Mouse (Mus musculus): ENCODE measurements at regions not wholly inside any gene's neighbourhood (a gene's known extent, or its start where the extent isn't known, plus 50 kb on each side); places are given as distances from the start of the nearest gene placed in this dataset.
A peak's percentile ranks its signal among the peaks of the same experiment; 100 is the strongest.
"Not testable (repeated sequence)": the region's sequence is repeated elsewhere in the genome, so short reads cannot be mapped to it uniquely, and the experiment has no call there.

DNA sequence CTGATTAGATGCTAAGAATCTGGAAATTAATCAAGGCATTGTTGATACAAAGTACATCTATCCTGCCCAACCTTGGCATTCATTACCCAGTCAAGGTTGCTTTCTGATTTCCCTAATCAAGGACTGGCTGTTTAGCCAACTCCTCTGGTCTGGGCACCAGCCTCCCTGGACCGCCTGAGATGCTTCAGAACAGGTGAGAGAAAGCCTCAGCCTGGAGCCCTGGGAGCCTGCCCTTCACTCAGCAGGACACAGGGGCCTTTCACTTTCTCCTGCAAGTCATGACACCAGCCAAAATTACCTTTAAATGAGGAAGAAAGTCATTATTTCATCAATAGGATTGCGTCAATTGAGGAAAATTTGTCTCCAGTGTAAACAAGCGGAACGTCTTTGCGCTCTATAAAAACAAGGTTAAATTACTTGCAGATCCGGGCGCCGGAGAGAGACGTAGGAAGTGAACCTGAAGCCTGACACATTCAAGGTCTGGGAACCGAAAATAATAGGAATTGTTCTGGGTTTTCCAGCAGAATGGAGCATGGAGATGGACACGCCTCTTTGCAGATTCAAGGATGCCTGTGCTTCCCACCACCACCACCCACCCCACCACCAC lies 164.4 kb upstream of the Pkdcc start:
- no peak for ATAC-seq (ENCODE audit: insufficient number of reproducible peaks, insufficient read depth, low FRiP score, low TSS enrichment, low read depth)
- no peaks in the 10 kb centered on the region for H3K36me3 ChIP-seq
- WGBS = 17% methylated on average over 11 of the region's 11 CpGs
- no peak overlapping the region for H3K27ac ChIP-seq
- peaks cover 10% of the 10 kb centered on the region; the same call in 1 of the 2 replicates for H3K4me1 ChIP-seq
- H3K9me3 ChIP-seq = no peaks in the 10 kb centered on the region
- peaks cover 68% of the 10 kb centered on the region for H3K27me3 ChIP-seq
- no peak overlapping the region for H3K4me2 ChIP-seq
- no peak overlapping the region for H3K4me3 ChIP-seq
- no peak overlapping the region for H3K9ac ChIP-seq

DNA sequence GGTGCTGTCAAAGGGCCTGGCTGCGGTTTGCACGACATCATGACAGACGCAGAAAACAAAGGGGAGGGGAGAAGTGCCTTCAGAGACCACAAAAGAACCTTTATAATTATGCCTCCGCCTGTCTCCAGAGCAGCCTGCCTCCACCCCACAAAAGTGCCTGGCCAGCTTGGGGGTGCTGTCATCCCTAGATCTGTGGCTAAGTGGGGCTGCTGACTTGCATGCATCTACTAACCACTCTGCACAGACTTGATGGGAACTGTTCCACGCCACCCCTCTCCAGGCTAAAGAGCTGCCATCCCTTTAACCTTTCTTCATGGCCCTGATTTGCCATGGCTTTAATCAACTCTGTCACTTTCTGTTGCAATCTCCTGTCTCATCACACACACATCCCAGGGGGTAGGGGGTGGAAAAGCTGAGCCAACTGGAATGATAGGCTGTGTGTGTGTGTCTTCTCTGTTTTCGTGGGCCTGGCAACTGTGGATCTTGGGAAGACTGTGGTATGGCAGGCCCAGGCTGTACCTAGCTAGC lies 162.4 kb upstream of the Pkdcc start:
- Histone ChIP-seq H3K27ac (no peak overlapping the region), H3K36me3 (no peaks in the 10 kb centered on the region), H3K4me2 (no peak overlapping the region), H3K4me1 (peaks cover 10% of the 10 kb centered on the region; the same call in 1 of the 2 replicates), H3K9ac (no peak overlapping the region), H3K9me3 (no peaks in the 10 kb centered on the region), H3K4me3 (no peak overlapping the region), H3K27me3 (peaks cover 60% of the 10 kb centered on the region)
- 46% methylated on average over 6 of the region's 6 CpGs for WGBS
- ATAC-seq (ENCODE audit: insufficient number of reproducible peaks, insufficient read depth, low FRiP score, low TSS enrichment, low read depth) = no peak

DNA sequence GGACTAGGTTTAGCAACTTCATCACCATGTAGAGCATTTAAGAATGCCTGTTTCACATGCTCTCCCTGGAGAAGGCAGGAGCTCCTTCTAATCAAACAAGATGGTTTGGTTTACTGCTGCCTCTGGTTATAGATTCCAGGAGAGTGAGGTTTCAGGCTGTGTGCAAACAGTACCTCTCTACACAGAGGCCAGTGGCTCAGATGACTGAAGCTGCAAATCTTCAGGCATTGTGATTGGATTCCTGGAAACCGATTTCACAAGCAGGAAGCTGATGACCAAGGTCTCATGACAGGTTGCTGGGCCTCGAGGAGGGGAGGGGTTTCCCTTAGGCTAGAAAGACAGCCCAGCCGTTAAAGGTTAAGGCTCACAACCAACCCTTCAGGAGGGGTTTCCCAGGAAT lies 157.3 kb upstream of the Pkdcc start:
- ATAC-seq (ENCODE audit: insufficient number of reproducible peaks, insufficient read depth, low FRiP score, low TSS enrichment, low read depth) = no peak
- H3K4me1 ChIP-seq = no peaks in the 10 kb centered on the region
- no peaks in the 10 kb centered on the region for H3K9me3 ChIP-seq
- 19% methylated on average over 3 of the region's 3 CpGs for WGBS
- no peak overlapping the region for H3K4me3 ChIP-seq
- no peak overlapping the region for H3K4me2 ChIP-seq
- no peak overlapping the region for H3K27ac ChIP-seq
- no peaks in the 10 kb centered on the region for H3K36me3 ChIP-seq
- no peak overlapping the region for H3K9ac ChIP-seq
- peaks cover 39% of the 10 kb centered on the region for H3K27me3 ChIP-seq

DNA sequence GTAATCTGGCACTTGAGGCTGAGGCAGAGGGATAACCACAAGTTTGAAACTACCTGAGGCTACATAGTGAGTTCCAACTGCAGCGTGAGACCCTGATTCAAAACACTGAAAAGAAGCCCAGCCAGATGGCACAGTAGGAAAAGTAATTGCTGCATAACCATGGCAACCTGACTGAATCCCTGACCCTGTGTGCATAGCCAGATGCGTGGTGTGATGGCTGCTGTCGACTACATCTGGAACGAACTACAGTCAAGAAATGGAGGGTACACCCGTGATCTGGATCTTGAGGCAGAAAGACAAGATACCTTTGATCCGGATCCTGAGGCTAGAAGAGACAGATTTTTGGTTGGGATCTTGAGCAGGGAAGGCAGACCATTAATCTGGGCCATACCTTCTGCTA lies 153.2 kb upstream of the Pkdcc start:
- H3K9me3 ChIP-seq = no peaks in the 10 kb centered on the region
- H3K4me1 ChIP-seq = no peaks in the 10 kb centered on the region
- no peak overlapping the region for H3K4me3 ChIP-seq
- H3K27me3 ChIP-seq = peaks cover 51% of the 10 kb centered on the region
- H3K4me2 ChIP-seq = no peak overlapping the region
- WGBS = 43% methylated on average over 6 of the region's 6 CpGs
- no peak overlapping the region for H3K9ac ChIP-seq
- no peak for ATAC-seq (ENCODE audit: insufficient number of reproducible peaks, insufficient read depth, low FRiP score, low TSS enrichment, low read depth)
- no peak overlapping the region for H3K27ac ChIP-seq
- H3K36me3 ChIP-seq = no peaks in the 10 kb centered on the region

DNA sequence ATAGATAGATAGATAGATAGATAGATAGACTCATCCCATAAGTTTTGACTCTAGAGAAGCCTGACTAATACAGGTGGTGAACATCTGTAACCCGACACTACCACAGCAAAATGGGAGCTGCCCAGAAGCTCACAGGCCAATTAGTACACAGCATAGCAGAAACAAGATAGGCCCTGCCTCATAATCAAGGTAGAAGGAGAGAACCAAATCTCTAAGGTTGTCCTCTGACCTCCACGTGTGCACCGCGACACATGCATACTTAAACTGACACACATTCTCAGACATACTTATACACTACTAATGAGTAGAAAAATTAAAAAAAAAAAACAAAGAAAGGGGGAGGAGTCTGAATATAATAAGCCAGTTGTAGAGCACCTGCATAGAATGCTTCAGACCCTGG lies 151.2 kb upstream of the Pkdcc start:
- Histone ChIP-seq H3K36me3 (no peaks in the 10 kb centered on the region), H3K4me1 (no peaks in the 10 kb centered on the region), H3K27ac (no peak overlapping the region), H3K9me3 (no peaks in the 10 kb centered on the region), H3K4me3 (no peak overlapping the region), H3K9ac (no peak overlapping the region), H3K4me2 (0 out of 2 replicates have a peak overlapping the region, but pooled peaks have one; percentile 14), H3K27me3 (peaks cover 60% of the 10 kb centered on the region)
- no peak for ATAC-seq (ENCODE audit: insufficient number of reproducible peaks, insufficient read depth, low FRiP score, low TSS enrichment, low read depth)
- 21% methylated on average over 4 of the region's 4 CpGs for WGBS

DNA sequence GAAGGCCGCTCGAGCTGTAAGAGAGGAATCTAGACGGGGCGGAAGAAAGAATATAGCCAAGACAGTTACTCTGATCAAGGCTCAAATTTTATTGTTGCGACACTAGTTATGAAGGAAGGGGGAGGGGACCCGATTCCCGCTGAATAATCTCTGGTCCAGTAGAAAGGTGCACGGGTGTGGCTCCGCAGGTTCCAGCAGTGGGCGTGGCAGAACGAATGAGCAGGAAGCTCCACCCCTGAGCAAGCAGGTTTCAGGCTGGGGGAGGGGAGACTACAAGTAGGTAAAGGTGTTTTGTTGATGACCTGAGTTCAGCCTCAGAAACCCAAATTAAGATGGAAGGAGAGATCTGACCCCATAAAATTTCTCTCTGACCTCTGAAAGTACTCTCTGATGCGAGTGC lies 150.7 kb upstream of the Pkdcc start:
- not testable (repeated sequence) for H3K9me3 ChIP-seq; H3K36me3 ChIP-seq; H3K4me1 ChIP-seq; H3K27ac ChIP-seq; H3K9ac ChIP-seq; H3K4me3 ChIP-seq; ATAC-seq (ENCODE audit: insufficient number of reproducible peaks, insufficient read depth, low FRiP score, low TSS enrichment, low read depth)
- Histone ChIP-seq H3K27me3 (peaks cover 60% of the 10 kb centered on the region), H3K4me2 (0 out of 2 replicates have a peak overlapping the region, but pooled peaks have one; percentile 14)
- WGBS = 15% methylated on average over 12 of the region's 12 CpGs

DNA sequence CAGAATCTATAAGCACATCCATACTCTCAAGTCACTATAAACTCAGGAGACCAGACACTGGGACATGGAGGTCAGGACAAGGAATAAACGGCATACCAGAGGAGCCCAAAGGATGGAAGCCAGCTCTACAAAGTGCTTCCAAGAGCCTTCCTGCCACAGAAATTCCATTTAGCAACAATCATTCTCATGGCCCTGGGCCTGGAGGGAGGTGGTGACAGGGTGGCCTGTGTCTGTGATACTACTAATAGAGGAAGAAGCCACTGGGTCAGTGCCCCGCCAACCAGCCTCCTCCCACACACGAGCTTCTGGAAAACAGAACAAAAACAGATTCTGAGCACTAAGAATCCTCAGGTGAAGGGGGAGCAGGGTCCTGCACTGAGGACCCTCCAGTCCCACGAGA lies 145.8 kb upstream of the Pkdcc start:
- 74% methylated on average over 4 of the region's 4 CpGs for WGBS
- no peak overlapping the region for H3K4me3 ChIP-seq
- H3K27ac ChIP-seq = no peak overlapping the region
- no peaks in the 10 kb centered on the region for H3K36me3 ChIP-seq
- H3K4me2 ChIP-seq = no peak overlapping the region
- no peak overlapping the region for H3K9ac ChIP-seq
- no peak for ATAC-seq (ENCODE audit: insufficient number of reproducible peaks, insufficient read depth, low FRiP score, low TSS enrichment, low read depth)
- peaks cover 90% of the 10 kb centered on the region for H3K27me3 ChIP-seq
- H3K4me1 ChIP-seq = peaks cover 10% of the 10 kb centered on the region; the same call in 1 of the 2 replicates
- H3K9me3 ChIP-seq = no peaks in the 10 kb centered on the region

DNA sequence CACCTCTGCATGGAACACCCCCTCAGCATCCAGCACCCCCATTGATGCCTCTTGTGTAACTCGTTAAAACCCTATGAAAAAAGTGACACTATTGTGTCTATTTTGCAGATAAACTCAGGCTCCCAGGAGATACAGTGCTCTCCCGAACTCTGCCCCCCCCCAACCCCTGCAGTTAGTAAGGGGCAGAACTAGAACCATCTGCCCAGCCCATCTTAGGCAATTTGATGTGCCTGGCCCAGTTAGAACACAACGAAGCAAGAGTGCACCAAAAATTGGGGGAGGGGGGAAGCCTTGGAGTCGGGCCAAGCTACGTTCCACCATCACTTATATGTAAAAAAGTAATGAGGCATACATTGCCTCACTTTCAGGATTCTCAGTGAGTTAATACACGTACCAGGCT lies 143.3 kb upstream of the Pkdcc start:
- H3K9me3 ChIP-seq = no peaks in the 10 kb centered on the region
- peaks cover 13% of the 10 kb centered on the region for H3K4me1 ChIP-seq
- no peak overlapping the region for H3K9ac ChIP-seq
- no peak for ATAC-seq (ENCODE audit: insufficient number of reproducible peaks, insufficient read depth, low FRiP score, low TSS enrichment, low read depth)
- 62% methylated on average over 6 of the region's 6 CpGs for WGBS
- no peak overlapping the region for H3K4me3 ChIP-seq
- H3K4me2 ChIP-seq = no peak overlapping the region
- no peak overlapping the region for H3K27ac ChIP-seq
- no peaks in the 10 kb centered on the region for H3K36me3 ChIP-seq
- H3K27me3 ChIP-seq = peaks cover 83% of the 10 kb centered on the region

DNA sequence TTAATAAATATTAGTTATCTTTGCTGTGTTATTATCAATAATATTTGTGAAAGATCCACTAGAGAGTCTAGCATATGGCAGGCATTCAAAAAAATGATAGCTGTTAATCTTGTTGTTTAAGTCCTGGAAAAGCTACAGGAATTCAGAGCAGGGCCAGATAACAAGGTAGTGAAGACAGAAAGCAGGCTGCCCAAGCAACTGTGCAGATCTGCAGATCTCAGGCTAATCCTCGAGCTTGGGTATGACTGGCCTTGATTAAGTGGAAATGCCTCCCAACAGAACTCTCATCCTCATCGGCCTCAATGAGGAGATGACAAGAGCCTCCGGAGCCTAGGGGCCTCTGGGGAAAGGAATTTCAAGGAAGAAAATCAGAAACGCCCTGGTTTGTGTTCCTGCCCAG lies 142.9 kb upstream of the Pkdcc start:
- H3K9me3 ChIP-seq = no peaks in the 10 kb centered on the region
- H3K27ac ChIP-seq = no peak overlapping the region
- H3K4me1 ChIP-seq = peaks cover 13% of the 10 kb centered on the region
- ATAC-seq (ENCODE audit: insufficient number of reproducible peaks, insufficient read depth, low FRiP score, low TSS enrichment, low read depth) = no peak
- WGBS = 30% methylated on average over 4 of the region's 4 CpGs
- peaks cover 84% of the 10 kb centered on the region for H3K27me3 ChIP-seq
- no peaks in the 10 kb centered on the region for H3K36me3 ChIP-seq
- H3K9ac ChIP-seq = no peak overlapping the region
- H3K4me3 ChIP-seq = no peak overlapping the region
- H3K4me2 ChIP-seq = no peak overlapping the region

DNA sequence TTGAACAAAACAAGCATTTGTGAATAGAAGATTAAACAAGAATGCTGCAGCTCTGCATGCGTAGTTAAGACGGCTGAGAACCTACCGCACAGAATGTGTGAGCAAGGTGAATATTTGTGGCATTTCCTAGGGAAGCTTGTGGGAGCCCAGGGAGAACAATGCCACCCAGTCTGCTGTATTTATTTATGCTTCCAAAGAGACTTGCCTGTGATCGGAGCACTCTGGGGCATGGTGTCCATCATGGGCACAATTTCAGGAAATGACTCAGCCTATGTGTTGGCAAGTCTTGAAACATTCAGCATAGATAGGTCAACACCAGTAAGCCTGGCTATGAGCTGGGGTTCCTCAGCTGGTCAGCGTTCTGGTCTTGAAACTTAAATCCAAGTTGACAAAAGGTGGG lies 140.2 kb upstream of the Pkdcc start:
- Histone ChIP-seq H3K4me2 (no peak overlapping the region), H3K9me3 (no peaks in the 10 kb centered on the region), H3K36me3 (no peaks in the 10 kb centered on the region), H3K27ac (no peak overlapping the region), H3K4me3 (no peak overlapping the region), H3K27me3 (peaks cover 86% of the 10 kb centered on the region), H3K4me1 (peaks cover 26% of the 10 kb centered on the region), H3K9ac (no peak overlapping the region)
- ATAC-seq (ENCODE audit: insufficient number of reproducible peaks, insufficient read depth, low FRiP score, low TSS enrichment, low read depth) = no peak
- 71% methylated on average over 5 of the region's 5 CpGs for WGBS

DNA sequence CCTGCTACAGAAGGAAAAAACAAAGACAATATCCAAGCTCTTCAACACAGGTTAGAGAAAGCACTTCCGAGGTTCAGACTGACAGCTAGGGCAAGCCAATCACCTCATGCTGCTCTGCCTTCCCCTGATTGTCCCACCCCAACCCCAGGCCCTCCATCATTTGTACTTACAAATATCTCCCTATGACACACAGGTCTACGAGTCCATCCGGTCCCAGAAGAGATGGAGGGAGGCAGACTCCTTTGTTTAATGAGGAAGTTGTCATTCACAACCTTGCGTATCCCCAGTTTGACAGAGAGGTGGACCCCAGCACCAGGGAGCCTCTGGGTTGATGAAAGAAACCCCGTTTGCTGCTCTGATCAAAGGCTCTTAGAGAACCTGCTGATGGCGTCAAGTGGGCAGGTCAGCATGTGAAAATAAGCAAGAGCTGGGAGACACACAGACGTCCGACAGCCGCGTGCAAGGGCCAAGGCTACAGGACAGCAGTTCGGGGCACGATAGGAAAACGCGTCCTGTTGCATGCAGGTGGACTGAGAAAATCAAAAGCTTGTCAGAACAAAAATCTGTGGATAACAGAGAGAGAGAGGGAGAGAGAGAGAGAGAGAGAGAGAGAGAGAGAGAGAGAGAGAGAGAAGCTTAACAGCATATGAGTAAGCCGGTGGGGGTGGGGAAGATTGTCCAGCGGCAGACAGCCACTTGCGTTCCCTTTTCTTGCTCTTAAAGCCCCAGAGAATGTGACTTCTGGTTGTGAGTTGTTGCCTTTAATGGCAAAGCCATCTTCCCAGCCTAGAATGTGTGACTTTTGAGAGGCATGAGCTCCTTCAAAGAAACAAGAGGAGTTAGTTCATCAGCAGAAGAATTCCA lies 137.1 kb upstream of the Pkdcc start:
- peak overlapping the region; percentile 34; the same call in 1 of the 2 replicates for H3K4me2 ChIP-seq

More for the DNA sequence above, 137.1 kb upstream of the Pkdcc start:
- peaks cover 84% of the 10 kb centered on the region for H3K27me3 ChIP-seq
- 43% methylated on average over 17 of the region's 17 CpGs for WGBS
- ATAC-seq (ENCODE audit: insufficient number of reproducible peaks, insufficient read depth, low FRiP score, low TSS enrichment, low read depth) = no peak
- no peaks in the 10 kb centered on the region for H3K9me3 ChIP-seq
- H3K9ac ChIP-seq = no peak overlapping the region
- no peak overlapping the region for H3K27ac ChIP-seq
- no peak overlapping the region for H3K4me3 ChIP-seq
- no peaks in the 10 kb centered on the region for H3K36me3 ChIP-seq
- peaks cover 30% of the 10 kb centered on the region for H3K4me1 ChIP-seq
